Mouse (Mus musculus) myocyte (in vitro differentiated cells): ENCODE data around the gene Srsf1.

Source experiments
- CEBPB ChIP-seq: IDR thresholded peaks from 2 replicates; pipeline ENCODE4 v1.6.1; 2011; ENCODE audit warnings: mild to moderate bottlenecking, moderate library complexity; ENCODE audit not compliant: poor library complexity, insufficient read depth, severe bottlenecking
- E2F4 ChIP-seq: IDR thresholded peaks from one replicate; pipeline ENCODE4 v1.6.1; 2011; ENCODE audit warnings: mild to moderate bottlenecking, control low read depth, moderate library complexity; ENCODE audit not compliant: insufficient read depth
- MAX ChIP-seq: IDR thresholded peaks from one replicate; pipeline ENCODE4 v1.6.1; 2011; ENCODE audit warnings: low read depth, mild to moderate bottlenecking, control low read depth
- MYOG ChIP-seq, 3 experiments: IDR thresholded peaks; one replicate each; pipeline ENCODE4 v1.6.1; 2011; ENCODE audit warnings: control low read depth in 2 of 3, low read depth in 2 of 3, mild to moderate bottlenecking in 2 of 3; ENCODE audit not compliant: insufficient read length in 2 of 3, control insufficient read depth in 1 of 3, insufficient read depth in 1 of 3
- POLR2A ChIP-seq: IDR thresholded peaks from one replicate; pipeline ENCODE4 v1.6.1; 2011; ENCODE audit warnings: low read depth, mild to moderate bottlenecking, control low read depth, moderate library complexity; ENCODE audit not compliant: insufficient read length
- POLR2AphosphoS2 ChIP-seq: IDR thresholded peaks from one replicate; pipeline ENCODE4 v1.6.1; 2011; ENCODE audit warnings: low read depth, control low read depth; ENCODE audit not compliant: insufficient read length
- TCF12 ChIP-seq: IDR thresholded peaks from one replicate; pipeline ENCODE4 v1.6.1; 2011; ENCODE audit warnings: mild to moderate bottlenecking, control low read depth; ENCODE audit not compliant: poor library complexity, insufficient read depth, severe bottlenecking
- USF1 ChIP-seq: IDR thresholded peaks from one replicate; pipeline ENCODE4 v1.6.1; 2011; ENCODE audit warnings: low read depth, mild to moderate bottlenecking, control low read depth, moderate library complexity

DNA sequence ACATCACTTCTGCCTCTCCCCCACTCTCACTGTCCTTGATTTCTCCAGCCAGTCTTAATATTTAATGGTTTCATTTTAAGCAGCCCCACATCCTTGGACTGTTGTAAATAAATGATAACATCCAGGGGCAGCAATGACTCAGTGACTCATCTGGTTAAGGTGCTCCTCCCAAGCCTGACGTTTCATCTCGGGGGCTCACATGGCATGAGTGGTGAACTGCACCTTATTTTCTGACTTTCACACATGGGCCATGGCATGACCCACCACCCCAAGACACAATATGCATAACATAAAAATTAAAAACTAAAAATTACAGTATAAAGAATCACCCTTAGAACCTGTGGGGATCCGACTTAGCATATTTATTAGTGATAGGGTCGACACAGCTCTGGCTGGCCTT lies 1.3 kb upstream of the Srsf1 start:
- TF ChIP-seq MAX (no peak), POLR2A (no peak), TCF12 (no peak), POLR2AphosphoS2 (no peak), CEBPB (no peak), USF1 (no peak), E2F4 (no peak), MYOG (IDR thresholded peaks at IDR 0.05; ENCODE audit: control insufficient read depth in 1 of 3, insufficient read depth in 1 of 3, insufficient read length in 2 of 3, low read depth in 2 of 3) (no peak)
